Mouse (Mus musculus) heart, postnatal 14 days (tissue): ENCODE measurements around the gene Jhy. TPM values are rescaled to one million over a fixed set of nuclear protein-coding genes. Genes with fewer than 3 reads are reported as not detected.

Experiments used
- DNase-seq, 2 experiments: peaks; one replicate each; pipeline ENCODE4 v3.0.0; 2021 to 2022
- intact Hi-C: fragments of 180-260 bp; cut with DNase I; formaldehyde crosslinking; loops from one replicate; pipeline ENCODE4 v1.15.1; 2025
- total RNA-seq, 2 experiments: library from RNA; stranded (reverse); gene quantifications; 2 replicates each; pipeline ENCODE4 v1.2.3; 2021

Gene Jhy
- total RNA-seq, 2 experiments from 2014 or later: not detected

DNA sequence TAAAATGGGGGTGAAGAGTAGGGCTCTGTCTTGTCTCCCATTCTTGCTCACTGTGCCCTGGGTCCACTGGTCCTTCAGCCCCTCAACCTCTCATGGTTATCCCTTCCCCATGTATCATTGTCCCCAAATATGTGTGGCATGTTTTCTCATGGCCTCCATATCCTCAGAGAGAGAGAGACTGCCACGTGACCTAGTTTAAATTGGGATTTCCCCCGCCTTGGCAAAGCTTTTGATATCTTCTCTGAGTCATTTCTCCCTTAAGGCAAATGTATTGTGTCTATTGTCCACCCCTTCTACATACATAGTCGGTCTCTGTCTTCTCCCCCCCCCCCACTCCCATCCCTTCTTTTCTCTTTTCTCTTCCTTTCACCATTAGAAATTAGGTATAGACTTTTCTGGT lies 30.6 kb downstream of the Jhy start:
- intact Hi-C loops: no loop called here

DNA sequence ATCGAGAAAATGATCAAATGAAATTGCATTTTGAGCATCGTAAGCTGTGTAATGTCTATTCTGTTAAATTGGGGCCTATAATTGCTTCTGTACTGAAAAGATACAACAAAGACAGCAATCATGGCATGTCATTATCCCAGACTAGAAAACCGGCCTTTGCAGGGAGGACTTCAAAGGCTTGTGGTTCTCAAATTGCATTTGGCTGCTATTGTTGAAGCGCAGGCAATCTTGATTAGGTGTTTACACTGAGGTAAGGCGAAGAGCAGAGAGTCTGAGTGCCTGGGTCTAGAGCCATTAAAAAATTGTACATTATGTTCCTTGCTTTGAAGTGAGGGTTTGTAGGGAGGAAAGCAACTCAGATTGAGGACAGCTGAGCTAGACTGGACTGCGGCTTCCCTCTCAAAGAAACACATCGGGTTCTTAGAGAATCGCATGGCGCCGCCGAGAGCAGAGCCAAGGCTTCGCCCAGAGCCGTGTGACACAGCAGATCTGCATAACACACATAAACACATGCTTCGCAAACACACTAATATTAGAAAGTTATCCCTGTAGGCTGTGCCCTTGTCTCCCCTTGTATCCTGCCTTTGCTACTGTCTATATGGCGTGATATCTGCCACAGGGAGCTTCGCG lies 36.5 kb downstream of the Jhy start:
- no peak for DNase-seq

More for the DNA sequence above, 30.6 kb downstream of the Jhy start:
- no peak for DNase-seq

DNA sequence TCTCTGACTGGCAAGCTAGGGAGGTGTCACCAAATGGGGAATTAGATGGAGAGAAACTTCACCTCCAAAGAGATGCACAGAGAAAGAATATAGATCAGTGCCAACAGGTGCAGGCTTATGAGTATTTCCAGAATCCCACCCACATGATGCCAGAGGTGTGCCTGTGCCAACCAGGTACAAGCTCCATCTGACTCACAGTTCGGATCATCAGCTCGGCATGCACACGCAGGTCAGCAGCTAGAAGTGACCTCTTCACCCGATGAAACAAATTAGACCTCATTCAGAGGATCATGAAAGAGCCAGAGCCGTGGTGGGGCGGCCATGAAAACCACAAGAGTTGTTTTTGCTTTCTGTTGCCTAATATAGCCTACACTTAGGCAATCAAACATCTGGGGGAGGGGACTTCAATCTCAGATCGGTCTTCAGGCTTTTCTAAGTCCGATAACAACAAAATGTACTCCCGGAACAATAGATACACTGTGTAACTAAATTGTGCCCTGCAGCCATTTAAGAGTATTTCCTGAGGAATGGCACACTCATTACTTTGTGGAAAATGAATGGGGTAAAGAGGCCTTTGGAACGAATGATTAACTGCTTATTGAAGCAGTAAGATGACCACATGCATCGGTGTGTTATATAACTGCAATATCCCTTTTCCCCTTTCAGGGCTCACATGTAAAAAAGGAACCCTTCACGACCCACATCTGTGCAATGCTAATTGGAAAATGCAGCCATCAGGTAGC lies 45.9 kb downstream of the Jhy start:
- intact Hi-C loops: no loop called here
- DNase-seq: no peak

More for the DNA sequence above, 36.5 kb downstream of the Jhy start:
- intact Hi-C loops: no loop called here

DNA sequence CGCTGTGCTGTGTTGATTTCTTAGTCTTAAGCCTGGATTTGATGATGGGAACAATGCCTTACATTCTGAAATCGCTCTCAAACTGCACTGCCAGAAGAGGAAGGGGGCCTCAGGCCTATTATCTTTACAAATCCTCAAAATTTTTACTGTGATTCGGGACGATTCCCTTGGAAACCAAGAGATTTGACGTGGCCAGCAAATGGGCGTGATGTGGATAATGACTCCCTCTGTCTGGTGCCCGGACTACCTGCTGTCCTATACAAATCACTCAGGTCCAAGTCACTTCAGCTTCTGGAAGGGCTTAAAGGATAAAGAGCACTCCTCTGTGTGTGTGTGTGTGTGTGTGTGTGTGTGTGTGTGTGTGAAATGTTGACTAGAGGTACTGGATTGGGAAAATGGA lies 55.0 kb downstream of the Jhy start:
- intact Hi-C loops: no loop called here
- DNase-seq: no peak

DNA sequence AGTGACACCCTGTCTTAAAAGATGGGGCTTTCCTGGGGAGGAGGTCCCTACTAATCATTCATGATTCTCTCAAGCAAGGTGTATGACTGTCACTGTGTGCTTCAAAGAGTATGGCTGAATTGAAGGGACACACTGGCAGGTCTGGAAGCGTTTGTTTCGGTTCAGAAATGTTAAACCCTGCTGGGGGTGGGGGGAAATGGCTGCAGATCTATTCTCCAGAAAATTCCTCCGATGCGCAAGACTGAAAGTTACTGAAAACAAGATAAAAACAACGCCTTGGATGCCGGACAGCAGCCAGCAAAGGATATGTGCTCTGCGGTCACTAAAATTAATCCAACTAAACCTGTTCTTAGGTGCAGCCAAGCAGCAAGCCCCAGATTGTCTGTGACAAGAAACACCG lies 55.5 kb downstream of the Jhy start:
- no peak for DNase-seq
- intact Hi-C loops: no loop called here

DNA sequence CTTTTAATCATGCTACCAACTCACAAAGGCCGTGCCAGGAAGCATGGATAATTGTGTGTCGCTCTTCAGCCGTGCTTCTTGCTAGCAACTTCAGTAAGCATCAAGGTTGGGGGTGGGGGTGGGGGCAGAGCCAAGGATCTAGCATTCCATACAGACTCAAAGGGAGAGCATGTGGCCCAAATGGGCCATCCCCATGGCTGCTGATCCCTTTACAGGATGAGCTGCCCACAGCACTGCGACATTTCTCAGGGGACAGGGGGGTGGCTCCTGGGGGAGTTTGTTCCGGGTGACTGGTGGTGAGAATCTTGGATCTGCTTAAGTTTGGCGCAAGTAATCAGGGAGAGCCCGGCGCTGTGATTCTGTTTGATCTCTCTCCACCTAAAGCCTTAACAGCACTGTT lies 56.5 kb downstream of the Jhy start:
- intact Hi-C loops: no loop called here
- no peak for DNase-seq

DNA sequence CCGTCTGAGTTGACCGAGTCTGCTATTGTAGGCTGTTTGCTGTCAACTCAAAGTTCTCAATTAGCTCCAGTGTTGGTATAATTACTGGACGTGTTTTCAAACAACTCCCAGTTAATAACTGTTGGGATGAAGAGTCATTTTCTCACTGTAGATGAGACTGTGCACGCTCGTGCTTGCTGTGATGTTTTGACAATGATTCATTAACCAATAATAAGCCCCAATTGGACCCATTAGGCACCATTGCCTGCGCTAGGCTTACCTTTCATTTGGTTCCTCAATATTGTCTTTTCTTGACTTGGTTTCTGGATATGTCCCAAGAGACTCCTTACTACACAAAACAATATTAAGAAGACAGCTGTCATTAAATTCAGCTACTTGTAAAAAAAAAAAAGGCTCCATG lies 71.5 kb downstream of the Jhy start:
- intact Hi-C loops: no loop called here
- DNase-seq: no peak

DNA sequence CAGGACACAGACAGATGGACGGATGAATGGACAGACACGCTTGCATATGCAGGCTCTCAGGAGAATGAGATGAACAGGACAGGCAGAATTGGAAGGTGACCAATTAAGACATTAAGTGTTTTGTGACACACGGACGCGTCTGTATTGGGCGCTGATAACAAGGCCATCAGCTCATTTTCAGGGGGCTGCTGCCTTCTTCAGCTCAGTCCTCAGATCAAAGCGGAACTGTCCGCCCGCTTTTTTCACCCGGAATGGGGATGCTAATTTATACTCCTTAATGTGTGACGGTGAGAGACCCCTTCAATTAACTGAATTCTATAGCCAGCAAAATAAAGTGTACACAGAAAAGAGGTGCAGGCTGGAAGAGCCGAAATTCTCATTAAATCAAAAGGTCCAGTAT lies 74.5 kb downstream of the Jhy start:
- DNase-seq: no peak
- intact Hi-C loops: no loop called here

DNA sequence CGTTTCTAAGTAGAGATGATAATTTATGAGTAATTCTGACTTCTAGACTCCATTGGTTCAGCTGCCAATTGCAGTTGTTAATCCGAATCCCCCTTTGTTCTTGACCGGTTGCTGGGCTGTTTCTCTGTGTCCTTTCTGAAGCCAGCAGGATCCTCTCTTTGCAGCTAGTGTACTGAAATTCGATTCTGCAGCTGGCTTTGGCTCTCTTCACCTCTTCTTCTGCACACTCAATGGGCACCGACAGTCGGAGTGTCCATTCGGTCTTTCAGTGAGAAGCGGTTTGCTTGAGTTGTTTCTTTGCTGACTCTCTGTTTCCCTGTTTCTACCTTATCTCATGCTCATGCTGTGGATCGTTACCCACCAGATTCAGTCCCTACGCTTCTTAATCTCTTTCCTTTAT lies 78.2 kb downstream of the Jhy start:
- intact Hi-C loops: no loop called here
- DNase-seq: no peak

DNA sequence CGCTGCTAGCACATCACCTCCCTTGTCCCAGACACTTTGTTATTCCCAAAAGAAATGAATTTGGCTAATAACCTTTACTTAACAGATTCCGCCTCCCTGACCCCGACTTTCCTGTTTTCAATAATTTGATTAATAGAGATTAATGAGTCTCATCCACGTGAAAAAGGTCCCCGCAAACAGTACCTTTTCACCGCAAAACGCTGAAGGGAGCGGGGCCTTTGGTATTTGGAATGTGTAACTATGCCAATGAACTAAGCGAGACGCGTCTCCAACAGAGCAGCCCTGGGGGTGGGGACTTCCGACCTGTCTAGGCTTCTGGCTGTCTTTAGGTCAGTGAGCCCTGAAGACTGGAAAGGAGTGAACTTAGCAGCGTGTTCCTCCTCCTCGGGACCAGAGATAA lies 84.9 kb downstream of the Jhy start:
- no peak for DNase-seq

DNA sequence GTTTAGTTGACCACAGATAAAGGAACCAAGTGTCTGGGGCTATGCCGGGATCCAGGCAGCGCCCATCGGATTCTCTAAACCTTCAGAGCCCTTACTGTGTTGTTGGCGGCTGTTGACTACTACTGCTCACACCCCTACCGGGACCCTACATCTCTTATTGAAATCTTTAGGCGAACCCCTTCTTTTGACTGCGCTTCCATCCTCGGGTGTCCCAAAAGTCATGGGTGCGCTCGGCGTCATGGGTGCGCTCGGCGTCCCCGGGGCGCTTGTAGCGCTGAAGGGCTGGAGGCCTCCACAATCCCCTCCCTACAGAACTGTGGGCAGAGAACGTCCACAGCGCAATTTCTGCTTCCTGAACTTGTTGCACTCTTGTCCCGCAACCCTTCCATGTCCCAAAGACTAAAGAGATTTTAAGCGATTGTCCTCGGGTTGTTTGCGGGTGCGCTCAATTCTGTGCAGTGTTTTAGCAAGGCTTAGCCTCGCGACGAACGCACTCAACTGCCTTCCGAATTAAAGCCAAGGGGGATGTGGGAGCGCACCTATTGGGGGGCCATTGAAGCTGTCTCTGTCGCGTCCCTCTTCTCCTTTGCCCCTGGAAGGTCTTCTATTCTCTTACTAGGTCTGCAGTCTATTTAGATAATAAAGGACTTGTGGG lies 85.5 kb downstream of the Jhy start:
- no peak for DNase-seq
- intact Hi-C loops: no loop called here

More for the DNA sequence above, 84.9 kb downstream of the Jhy start:
- intact Hi-C loops: no loop called here

DNA sequence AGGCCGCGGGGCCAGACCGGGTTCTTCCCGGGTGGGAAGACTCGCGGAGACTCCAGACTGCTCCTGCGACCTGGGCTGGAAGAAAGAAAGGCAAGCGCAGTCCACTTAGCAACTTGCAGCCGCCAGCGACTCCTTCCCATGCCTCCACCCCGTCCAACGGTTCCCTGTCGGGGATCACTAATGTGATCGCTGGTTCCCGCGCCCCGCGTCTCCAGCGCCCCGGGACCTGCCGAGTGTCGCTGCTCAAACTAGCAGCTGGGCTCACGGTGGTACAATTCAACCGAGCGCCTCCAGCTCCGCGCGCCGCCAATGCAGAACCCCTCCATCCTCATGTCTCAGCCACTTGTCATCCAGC lies 86.1 kb downstream of the Jhy start:
- intact Hi-C loops: no loop called here

DNA sequence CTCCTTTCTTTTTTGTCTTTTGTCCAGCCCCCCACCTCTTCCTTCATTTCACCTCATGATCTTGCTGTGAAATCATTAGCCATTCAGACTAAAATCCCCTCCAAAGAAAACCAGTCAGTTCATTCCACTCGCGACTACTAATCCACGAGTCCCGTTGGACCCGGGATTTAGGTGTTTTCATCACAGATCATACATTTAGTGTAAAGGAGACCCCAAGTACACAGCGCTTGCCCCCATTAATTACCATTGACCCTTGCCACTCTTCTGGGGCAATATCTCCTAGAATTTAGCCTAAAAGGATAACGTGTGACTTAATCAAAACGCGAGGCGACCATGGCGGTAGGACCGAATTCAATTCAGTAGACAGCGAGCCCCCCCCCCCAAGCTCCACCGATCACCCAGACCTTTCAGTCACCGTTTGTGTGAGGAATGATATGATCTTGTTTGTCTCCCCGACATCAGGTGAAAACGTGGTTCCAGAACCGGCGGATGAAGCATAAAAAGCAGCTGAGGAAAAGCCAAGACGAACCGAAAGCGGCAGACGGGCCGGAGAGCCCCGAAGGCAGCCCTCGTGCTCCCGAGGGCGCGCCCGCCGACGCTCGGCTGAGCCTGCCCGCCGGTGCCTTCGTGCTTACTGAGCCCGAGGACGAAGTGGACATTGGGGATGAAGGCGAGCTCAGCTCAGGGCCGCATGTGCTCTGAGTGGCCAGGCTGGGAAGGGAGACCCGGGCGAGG lies 86.6 kb downstream of the Jhy start:
- peak in 1 of 2 experiments; percentile 4 for DNase-seq
- intact Hi-C loops: no loop called here

More for the DNA sequence above, 86.1 kb downstream of the Jhy start:
- no peak for DNase-seq

DNA sequence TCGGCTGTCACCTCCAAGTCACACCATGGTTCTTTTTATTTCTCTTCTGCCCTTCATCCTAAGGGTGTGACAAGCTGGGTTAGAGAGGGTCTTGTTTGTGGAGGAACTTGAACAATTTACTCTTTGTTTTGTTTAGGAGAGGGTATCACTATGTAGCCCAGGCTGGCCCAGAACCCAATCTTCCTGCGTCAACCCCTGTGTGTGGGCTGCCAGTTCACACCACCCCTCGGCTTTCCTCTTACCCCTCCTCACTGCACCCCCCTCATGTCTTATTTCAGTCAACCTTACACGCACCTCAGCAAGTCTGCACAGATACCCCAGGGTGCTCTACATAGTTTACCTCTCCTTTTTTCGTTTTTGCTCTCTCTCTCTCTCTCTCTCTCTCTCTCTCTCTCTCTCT lies 87.2 kb downstream of the Jhy start:
- intact Hi-C loops: no loop called here
- DNase-seq: no peak

DNA sequence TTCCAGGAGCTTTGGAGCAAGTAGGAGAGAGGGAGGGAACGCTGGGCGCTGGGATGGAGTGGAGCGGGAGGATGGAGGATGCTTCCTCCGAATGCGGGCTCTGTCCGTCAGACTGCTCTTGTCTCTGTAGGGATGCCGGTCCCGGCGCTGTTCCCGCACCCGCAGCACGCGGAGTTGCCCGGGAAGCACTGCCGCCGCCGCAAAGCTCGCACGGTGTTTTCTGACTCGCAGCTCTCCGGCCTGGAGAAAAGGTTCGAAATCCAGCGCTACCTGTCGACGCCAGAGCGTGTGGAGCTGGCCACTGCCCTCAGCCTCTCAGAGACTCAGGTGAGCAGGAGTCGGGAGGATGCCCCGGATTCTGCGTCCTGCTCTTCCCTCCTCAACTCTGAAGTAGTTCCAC lies 87.8 kb downstream of the Jhy start:
- intact Hi-C loops: no loop called here
- no peak for DNase-seq

DNA sequence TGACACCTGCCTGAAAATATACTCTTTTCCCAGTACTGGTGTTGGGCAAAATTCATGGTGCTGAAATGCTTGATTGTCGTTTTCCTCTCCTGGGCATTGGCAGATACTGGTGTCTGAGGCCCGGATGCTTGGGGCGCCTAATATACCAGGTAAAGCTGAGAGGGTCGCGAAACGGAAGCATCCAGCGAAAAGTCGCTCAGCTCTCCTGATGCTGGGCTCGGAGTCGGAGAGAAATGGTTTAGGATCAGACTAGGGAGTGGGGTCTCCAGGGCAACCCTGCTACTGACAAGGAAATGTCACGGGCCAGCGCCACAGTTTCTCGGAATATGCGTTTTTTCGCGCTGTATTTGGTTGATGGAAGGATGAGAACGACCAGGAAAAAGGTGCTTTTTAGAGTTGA lies 88.5 kb downstream of the Jhy start:
- no peak for DNase-seq
- intact Hi-C loops: no loop called here

DNA sequence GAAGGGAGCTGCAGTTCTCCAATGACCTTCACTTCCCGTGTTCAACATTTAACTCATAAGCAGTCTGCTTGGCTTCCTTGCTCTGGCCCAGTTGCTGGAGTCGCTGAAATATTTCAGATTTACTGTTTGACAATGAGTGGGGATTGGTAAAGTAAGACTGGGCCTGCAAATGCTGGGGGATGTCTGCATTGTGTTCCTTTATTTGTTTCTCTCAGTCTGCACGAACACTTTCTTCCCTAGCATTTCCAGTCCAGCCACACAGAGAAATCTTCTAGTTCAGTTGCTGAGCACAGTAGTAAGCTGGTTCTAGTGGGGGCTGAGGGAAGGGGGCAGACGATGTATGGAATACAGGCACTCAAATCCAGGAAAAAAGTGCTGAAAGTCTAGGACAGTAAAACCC lies 89.0 kb downstream of the Jhy start:
- no peak for DNase-seq
- intact Hi-C loops: no loop called here

DNA sequence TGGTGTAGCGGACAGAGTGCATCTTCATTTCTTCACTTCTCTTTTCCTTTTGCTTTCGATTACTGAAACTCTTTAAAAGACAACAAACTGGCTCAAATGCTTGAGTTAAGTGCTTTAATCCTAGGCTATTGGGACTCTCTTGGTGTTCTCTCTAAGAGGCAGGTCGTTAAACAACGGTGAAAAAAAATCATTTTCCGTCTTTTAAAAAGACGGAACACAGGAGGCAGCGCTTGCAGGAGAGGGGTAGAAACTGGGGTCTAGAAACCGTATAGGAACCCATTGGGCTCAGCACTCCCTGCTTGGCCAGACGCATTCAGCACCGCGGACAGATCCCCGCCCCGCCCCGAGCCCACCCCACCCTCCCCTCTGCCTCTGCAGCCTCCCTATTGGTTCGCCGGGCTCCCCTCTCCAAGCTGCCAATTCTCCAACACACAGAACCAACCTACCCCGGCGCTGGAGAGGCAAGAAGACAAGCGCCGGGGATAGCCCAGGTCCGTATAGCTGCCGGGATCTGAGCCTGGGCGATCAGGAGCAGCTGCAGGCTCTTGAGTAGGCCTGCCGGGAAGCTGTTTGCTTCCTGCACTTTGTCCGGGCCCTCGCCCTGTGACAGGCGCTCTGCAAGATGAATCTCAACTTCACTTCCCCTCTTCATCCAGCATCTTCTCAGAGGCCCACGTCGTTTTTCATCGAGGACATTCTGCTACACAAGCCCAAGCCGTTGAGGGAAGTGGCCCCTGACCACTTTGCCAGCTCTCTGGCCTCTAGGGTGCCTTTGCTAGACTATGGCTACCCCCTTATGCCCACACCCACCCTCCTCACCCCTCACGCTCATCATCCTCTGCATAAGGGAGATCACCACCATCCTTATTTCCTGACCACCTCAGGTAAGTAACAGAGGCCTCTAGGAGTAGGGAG lies 90.1 kb downstream of the Jhy start, which contains the start of gene Bsx:
Gene Bsx, plus strand, starts transcription at position 572 of the 915 bp plus-strand sequence.
- intact Hi-C loops: no loop called here
- DNase-seq: peak; percentile 67 to 76

DNA sequence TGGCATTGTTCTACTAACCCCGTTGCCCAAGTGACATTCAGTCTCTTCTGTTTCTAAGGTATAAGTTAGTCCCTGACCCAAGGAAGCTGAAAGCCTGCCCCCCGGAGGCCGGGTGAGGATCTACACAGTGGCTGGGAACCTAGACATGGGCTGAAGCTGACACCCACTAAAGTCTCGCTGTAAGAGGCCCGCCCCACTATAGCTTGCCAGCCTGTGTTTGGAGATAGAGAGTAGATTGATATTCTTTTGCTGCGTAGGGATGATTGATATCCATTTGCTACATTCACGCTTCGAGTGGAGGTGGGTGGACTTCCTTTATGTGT lies 91.8 kb downstream of the Jhy start:
- DNase-seq: peak in 1 of 2 experiments; percentile 16
- intact Hi-C loops: no loop called here
